Mouse (Mus musculus) ES-E14 (cell line): ENCODE data around the gene Spast. TPM values are rescaled to one million over a fixed set of nuclear protein-coding genes. Genes with fewer than 3 reads are reported as not detected.
A peak's percentile ranks its signal among the peaks of the same experiment; 100 is the strongest.

Experiments used
- DNase-seq: peaks from one replicate; pipeline ENCODE4 v3.0.0-alpha.2; 2013; ENCODE audit warnings: low read depth, low spot score
- H3K27ac ChIP-seq: 2 replicates; pipeline ENCODE4 v1.5.1; 2012; ENCODE audit warnings: low read depth, mild to moderate bottlenecking, low read length, moderate library complexity, mixed read lengths; ENCODE audit not compliant: poor library complexity, insufficient read depth, severe bottlenecking
- H3K36me3 ChIP-seq: 2 replicates; pipeline ENCODE4 v1.6.1; 2012; ENCODE audit warnings: mild to moderate bottlenecking, low read length, moderate library complexity, mixed read lengths; ENCODE audit not compliant: control insufficient read depth, poor library complexity, insufficient read depth, severe bottlenecking
- H3K4me1 ChIP-seq, 2 experiments: fragments of 150-350 bp in 1 of 2; sonication (generic) in 1 of 2; 2 replicates each; pipeline ENCODE4 v1.6.1; 2012; ENCODE audit warnings: low read length in 2 of 2, mild to moderate bottlenecking in 1 of 2, mixed read lengths in 1 of 2; ENCODE audit not compliant: control insufficient read depth in 2 of 2, insufficient read depth in 2 of 2, poor library complexity in 1 of 2
- H3K4me3 ChIP-seq, 2 experiments: fragments of 150-350 bp in 1 of 2; sonication (generic) in 1 of 2; 2 replicates each; pipeline ENCODE4 v1.5.1; 2012; ENCODE audit warnings: low read length in 2 of 2, low read depth in 1 of 2, mild to moderate bottlenecking in 1 of 2, mixed read lengths in 1 of 2; ENCODE audit not compliant: insufficient read depth in 1 of 2, poor library complexity in 1 of 2, severe bottlenecking in 1 of 2
- H3K9ac ChIP-seq: 2 replicates; pipeline ENCODE4 v1.6.1; 2012; ENCODE audit warnings: low read depth, mild to moderate bottlenecking, low read length, mixed read lengths; ENCODE audit not compliant: poor library complexity, insufficient read depth, severe bottlenecking
- H3K9me3 ChIP-seq: fragments of 150-350 bp; sonication (generic); 2 replicates; pipeline ENCODE4 v1.6.1; 2012; ENCODE audit warnings: low read depth, mild to moderate bottlenecking, low read length; ENCODE audit not compliant: control insufficient read depth, insufficient read depth
- CHD2 ChIP-seq: IDR thresholded peaks from 2 replicates; pipeline ENCODE4 v1.6.1; 2014; ENCODE audit warnings: mild to moderate bottlenecking, low read depth, low read length, inconsistent platforms
- HCFC1 ChIP-seq: IDR thresholded peaks from 2 replicates; pipeline ENCODE4 v1.6.1; 2012; ENCODE audit warnings: low read length, inconsistent platforms, borderline replicate concordance; ENCODE audit not compliant: insufficient read depth
- MAFK ChIP-seq: IDR thresholded peaks from 2 replicates; pipeline ENCODE4 v1.6.1; 2014; ENCODE audit warnings: mild to moderate bottlenecking, low read depth, low read length, inconsistent platforms; ENCODE audit not compliant: insufficient read depth
- ZC3H11A ChIP-seq: IDR thresholded peaks from 2 replicates; pipeline ENCODE4 v1.6.1; 2012; ENCODE audit warnings: low read depth, mild to moderate bottlenecking, inconsistent platforms, low read length, borderline replicate concordance
- ZNF384 ChIP-seq: IDR thresholded peaks from 2 replicates; pipeline ENCODE4 v1.6.1; 2012; ENCODE audit warnings: low read depth, low read length, inconsistent platforms
- in situ Hi-C, 2 experiments: fragments of 600-800 bp; cut with MboI; formaldehyde crosslinking; loops; one replicate each; pipeline ENCODE4 v1.15.1; 2025; ENCODE audit warnings: low sequenced_read_pairs in 2 of 2, inconsistent platforms in 1 of 2; ENCODE audit not compliant: unreplicated experiment in 2 of 2
- total RNA-seq: library from RNA; depleted of rRNA; stranded (reverse); fragments of 300-350 nt; gene quantifications from 2 replicates; pipeline ENCODE4 v1.2.3, GENCODE M21; 2012

Spast gene
- total RNA-seq, 1 experiment = 39.0 TPM

- Histone ChIP-seq H3K36me3 (peaks cover 16% of the 10 kb centered on the region), H3K4me1 (peaks cover 0 to 4% of the 10 kb centered on the region in 2 experiments; a peak in 2 of 4 replicates), H3K27ac (no peak overlapping the region), H3K9ac (no peak overlapping the region), H3K4me3 (no peak overlapping the region), H3K9me3 (no peaks in the 10 kb centered on the region)
- no peak for DNase-seq
- TF ChIP-seq CHD2 (no peak), ZC3H11A (no peak), MAFK (no peak), HCFC1 (no peak), ZNF384 (no peak)
- in situ Hi-C loops = no loop called here
Observed at GRCm38 (mm10) chr17:74300089-74300488, 38.7 kb upstream of the Spast start.

- Histone ChIP-seq H3K4me3 (no peak overlapping the region), H3K27ac (no peak overlapping the region), H3K36me3 (peaks cover 30% of the 10 kb centered on the region), H3K9me3 (no peaks in the 10 kb centered on the region), H3K4me1 (peaks cover 0 to 4% of the 10 kb centered on the region in 2 experiments; a peak in 2 of 4 replicates), H3K9ac (no peak overlapping the region)
- no peak for DNase-seq
- in situ Hi-C loops = no loop called here
- TF ChIP-seq MAFK = no peak
- no peak for TF ChIP-seq CHD2
- no peak for TF ChIP-seq HCFC1
- TF ChIP-seq ZNF384 = no peak
- TF ChIP-seq ZC3H11A = no peak
Observed at GRCm38 (mm10) chr17:74304060-74304459, 34.7 kb upstream of the Spast start.

GRCm38 (mm10) chr17:74305616-74306015 lies 33.2 kb upstream of the Spast start:
- Histone ChIP-seq H3K36me3 (peaks cover 34% of the 10 kb centered on the region), H3K9ac (no peak overlapping the region), H3K9me3 (no peaks in the 10 kb centered on the region), H3K4me3 (no peak overlapping the region), H3K4me1 (peaks cover 2 to 4% of the 10 kb centered on the region in 2 experiments; a peak in 3 of 4 replicates), H3K27ac (no peak overlapping the region)
- DNase-seq = no peak
- no peak for TF ChIP-seq HCFC1
- in situ Hi-C loops = no loop called here

GRCm38 (mm10) chr17:74306021-74306420 lies 32.8 kb upstream of the Spast start:
- no peak for TF ChIP-seq MAFK
- no peak for TF ChIP-seq ZC3H11A
- TF ChIP-seq HCFC1 = no peak

GRCm38 (mm10) chr17:74315445-74316308 lies 23.1 kb upstream of the Spast start:
- no peak for DNase-seq
- TF ChIP-seq ZC3H11A = no peak
- TF ChIP-seq ZNF384 = peak; percentile 92
- Histone ChIP-seq H3K4me3 (peak overlapping the region; percentile 82 to 91), H3K9me3 (no peaks in the 10 kb centered on the region), H3K4me1 (peaks cover 3 to 4% of the 10 kb centered on the region in 2 experiments; a peak in 2 of 4 replicates), H3K9ac (peak overlapping the region; percentile 91), H3K36me3 (peaks cover 7% of the 10 kb centered on the region; the same call in 1 of the 2 replicates), H3K27ac (peak overlapping the region; percentile 91)
- in situ Hi-C loops = no loop called here

More at GRCm38 (mm10) chr17:74306021-74306420, 32.8 kb upstream of the Spast start:
- Histone ChIP-seq H3K4me1 (peaks cover 2 to 4% of the 10 kb centered on the region in 2 experiments; a peak in 3 of 4 replicates), H3K27ac (no peak overlapping the region), H3K9me3 (no peaks in the 10 kb centered on the region), H3K4me3 (no peak overlapping the region), H3K36me3 (peaks cover 34% of the 10 kb centered on the region), H3K9ac (no peak overlapping the region)
- in situ Hi-C loops = no loop called here
- DNase-seq = no peak
